Mouse (Mus musculus) cerebellum, postnatal 14 days (tissue): ENCODE measurements around the gene Cma1.
"Not testable (repeated sequence)": the region's sequence is repeated elsewhere in the genome, so short reads cannot be mapped to it uniquely, and the experiment has no call there.

Experiments used
- DNase-seq, 2 experiments: peaks; one replicate each; pipeline ENCODE4 v3.0.0; 2021; ENCODE audit warnings: mixed read lengths in 2 of 2

Cma1 gene

DNA sequence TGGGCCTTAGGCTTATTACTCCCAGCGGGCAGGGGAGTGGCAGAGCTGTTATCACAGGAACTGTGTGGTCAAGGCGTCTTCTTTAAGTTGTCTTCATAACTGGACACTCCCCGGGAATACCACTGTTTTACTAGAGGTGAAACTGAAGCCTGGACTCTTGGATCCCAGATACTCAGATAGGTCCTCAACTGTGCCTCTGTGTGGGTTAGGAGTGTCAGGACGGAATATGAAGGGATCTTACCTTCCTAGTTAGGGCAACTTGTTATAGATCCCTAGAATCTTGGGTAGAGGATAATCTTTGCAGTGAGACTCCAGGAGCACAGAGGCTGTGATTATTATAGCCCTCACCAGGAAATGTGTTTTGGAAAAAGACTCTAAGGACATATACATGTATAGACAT, at the start of gene Cma1:
Cma1 (minus strand) TSS at position 101 of the 400 bp plus-strand sequence.
- DNase-seq, result no peak

DNA sequence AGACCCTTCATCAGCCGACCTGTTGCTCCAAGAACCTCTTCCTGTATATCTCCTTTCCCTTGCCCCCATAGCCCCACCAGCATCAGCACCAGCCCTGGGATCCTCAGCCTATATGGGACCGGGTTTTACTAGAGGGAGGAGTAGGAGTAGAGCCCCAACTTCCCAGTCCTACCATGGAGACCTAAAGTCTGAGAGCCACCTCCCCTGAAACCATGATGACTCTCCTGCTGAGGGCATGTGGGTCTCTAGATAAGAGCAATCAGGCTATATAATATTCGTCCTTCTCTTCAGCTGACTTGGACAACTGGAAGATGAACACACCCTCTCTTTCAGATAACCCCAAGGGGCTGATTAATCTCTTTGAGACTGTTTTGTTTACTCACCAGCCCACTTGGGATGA, 43.0 kb upstream of the Cma1 start:
- DNase-seq, result not testable (repeated sequence)

DNA sequence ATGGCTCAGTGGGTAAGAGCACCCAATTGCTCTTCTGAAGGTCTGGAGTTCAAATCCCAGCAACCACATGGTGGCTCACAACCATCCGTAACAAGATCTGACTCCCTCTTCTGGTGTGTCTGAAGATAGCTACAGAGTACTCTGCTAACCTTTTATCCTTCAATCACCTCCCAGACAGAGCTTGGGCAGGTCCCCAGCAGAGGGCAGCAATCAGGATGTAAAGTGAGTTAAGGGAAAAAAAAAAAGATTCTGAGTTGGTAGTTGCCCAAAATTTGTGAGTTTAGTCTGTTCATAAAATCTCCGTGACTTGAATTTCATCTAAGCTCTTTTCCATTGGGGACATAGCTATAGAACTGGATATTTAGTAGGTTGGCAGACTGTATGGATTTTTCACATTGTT, 19.4 kb upstream of the Cma1 start:
- DNase-seq, result peak in 1 of 2 experiments; percentile 29

DNA sequence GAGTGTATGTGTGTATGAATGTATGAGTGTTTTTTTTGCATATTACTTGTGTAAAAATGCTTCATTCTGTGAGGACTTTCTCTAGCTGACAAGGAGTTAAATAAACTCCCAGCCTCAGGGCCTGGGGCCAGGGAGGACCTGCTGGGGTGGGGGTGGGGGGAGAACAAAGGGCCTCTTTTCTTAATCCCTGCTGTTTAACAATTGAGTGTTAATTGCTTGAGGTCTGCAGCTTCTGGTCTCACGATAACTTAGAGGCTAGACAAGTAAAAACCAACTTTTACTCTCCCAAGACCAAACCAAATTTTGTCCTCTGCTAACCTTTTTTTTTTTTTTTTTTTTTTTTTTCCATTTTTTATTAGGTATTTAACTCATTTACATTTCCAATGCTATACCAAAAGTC, 18.8 kb upstream of the Cma1 start:
- no peak for DNase-seq

DNA sequence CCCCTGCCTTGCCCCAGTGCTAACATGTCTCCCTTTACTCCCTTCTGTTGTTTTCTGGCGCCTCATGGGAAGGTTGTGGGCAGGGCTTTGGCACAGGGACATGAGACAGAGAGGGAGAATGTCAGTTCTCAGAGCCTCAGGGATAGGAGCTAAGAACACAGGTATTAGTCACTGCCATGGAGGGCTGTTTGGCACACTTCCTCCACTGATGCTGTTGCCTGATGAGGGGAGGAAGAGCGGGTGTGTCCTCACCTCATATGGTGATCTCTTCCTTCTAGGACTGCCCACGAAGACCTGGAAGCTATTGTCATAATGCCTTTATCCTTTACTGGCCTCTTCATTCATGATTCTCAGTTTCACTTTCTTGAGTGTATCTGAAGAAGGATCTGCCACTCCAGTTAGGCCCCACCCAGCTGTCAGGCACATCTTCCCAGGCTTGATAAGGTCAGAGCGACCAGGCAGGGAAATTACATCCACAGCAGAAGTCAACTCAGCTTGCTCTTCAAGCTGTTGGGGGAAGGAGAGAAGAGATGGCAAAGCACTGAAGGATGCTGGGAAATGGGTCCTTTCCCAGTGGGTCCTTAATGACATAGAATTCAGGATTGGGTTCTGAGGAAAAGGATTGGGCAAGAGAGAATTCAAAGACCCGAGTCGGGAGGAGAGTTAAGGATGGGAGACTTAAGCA, 6.0 kb upstream of the Cma1 start, which contains the start of gene Cma2:
Cma2 (plus strand) TSS at position 635 of the 685 bp plus-strand sequence.
- no peak for DNase-seq

DNA sequence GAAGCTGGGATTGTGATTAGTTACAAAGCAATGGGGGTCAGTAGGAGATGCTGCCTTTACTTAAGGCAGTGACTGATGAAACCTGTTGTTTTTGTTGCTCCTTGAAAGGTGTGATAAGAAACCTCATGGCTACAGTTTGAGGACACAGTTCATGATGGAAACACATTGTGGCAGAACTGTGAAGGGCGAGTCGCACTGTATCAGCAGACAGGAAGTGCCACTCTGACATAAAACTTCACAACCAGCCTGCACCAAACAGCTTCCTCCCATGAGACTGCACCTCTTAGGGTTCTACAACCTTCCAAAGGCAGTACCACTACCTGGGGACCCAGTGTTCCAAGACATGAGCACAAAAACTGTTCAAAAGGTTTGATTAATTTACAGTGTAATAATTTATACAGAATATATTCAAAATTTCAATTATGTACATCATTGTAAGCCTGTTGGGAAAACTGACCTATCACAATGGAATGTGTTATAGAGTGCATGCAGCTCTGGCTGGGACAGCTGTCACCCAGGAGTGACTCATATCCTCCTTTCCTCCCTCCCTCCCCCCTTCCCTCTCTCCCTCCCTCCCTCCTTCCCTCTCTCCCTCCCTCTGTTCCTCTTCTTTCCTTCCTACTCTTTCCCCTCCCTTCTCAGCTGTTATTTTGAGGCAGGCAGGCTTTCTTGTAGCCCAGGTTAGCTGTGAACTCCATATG, 1.9 kb upstream of the Cma1 start:
- no peak for DNase-seq

DNA sequence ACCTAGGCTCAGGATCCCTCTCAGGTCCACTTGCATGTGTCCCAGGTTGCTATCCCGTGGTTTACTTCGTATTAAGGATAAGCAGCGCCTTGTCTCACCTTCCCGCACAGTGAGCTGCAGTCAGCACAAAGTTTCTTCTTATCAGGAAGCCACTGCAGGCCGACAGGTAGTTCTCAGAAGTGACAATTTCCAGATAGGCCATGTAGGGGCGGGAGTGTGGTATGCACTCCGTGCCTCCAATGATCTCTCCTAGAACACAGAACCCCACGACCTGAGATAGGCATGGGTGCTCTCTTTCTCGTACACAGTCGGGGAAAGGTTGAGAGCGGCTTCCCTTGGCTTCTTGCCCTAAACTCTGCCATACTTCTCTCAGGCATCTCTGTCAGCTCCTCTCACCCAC, 874 bp downstream of the Cma1 start:
- no peak for DNase-seq

DNA sequence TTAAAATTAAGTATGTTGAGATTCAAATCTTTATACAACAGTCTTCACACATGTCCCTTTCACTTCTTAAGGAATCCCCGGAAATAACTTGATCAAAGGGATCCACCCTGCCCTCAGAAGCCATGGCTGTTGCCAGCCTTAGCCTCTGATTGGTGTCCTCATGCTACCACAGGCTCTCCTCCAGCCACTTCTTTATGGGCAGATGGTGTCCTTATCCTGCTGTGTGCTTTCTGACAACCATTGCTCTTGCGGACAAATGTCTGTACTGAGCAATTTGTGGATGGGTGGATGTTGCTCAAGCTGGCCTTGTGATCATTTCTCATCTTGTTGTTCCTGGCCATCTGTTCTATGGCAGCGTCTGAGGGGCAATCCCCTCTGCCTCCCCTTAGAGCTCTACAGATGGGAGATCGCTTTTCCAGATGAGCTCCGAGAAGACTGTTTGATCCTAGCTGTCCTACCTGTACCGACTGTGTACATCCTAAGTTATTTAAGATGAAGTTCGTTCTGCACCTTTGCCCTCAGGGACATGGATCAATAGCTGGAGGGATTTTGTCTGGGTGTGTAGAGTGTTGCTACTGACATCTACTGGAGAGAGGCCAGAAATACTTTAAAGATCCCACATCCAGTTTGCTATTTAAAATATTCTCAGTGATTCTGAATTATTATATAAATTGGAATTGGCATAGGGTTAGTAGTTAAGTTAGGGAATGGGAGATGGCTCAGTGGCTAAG, 4.2 kb downstream of the Cma1 start:
- peak in 1 of 2 experiments; percentile 30 for DNase-seq

DNA sequence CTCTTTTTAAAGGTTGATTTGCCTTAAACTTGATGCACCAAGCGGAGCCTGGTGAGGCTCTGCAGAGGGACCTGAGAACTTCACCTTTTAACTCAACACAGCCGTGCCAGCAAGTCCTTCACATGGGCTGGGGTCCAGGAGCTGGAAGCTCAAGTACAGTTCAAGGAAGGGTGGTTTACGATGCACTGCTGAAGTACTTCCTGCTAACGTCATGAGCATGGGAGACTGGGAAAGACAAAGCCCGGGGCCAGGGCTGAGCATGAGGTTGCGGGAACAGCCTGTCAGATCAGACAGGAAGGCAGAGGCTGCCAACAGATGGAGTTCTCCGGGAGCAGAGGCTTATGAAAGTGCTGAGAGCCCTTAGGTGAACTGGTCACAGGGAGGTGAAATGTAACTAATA, 10.9 kb downstream of the Cma1 start:
- DNase-seq, result peak; percentile 26 to 54

DNA sequence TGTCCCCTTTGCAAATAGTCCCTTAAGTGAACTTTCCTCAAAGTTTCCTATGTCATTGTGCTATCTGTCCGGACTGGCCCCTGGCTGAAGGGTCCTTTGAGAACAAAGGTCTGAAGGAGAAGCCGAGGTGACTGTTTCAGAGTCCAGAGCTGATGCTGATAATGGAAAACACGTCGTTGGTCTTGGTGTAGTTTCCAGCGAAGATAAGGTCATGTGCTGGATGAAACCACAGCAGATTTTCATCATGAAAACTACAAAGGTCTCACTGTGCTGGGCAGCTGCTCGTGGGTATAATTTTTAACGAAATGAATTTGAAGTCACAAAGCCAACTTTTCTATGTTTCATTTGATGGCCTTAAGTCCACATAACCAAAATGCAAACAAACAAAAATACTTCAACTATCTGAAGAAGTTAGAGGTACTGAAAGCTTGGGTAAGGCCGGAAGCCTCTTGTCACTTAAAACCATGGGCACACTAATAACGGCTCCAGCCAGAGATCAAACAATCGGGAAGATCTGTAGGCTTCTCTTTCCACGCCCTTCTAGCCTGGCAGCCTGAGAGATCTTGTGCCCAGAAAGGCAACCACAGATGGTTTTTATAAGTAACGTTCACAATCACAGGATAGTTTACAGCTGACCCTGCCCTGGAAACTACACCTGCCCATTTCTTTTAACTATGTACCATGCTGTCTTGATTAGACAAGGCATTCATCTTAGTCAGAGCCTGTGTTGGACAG, 15.0 kb downstream of the Cma1 start:
- DNase-seq, result no peak

DNA sequence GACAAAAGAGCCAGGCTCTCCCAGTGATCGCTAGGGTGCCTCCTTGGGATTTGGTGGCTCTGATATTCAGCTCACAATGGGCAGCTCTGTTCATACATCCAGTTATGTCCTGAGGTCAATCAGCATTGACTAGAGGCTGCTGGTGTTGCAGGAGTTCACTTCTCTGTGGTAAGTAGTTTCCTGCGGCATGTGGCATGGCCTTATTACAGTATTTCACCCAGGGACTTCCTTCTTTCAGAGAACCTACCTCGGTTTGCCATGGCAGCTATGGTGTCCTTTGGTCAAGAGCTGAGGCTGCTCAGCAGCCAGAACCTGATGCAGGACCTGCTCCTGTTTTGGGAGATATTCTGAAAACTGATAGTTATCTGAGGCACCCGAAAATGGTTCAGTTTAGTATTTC, 17.6 kb downstream of the Cma1 start:
- DNase-seq, result no peak

DNA sequence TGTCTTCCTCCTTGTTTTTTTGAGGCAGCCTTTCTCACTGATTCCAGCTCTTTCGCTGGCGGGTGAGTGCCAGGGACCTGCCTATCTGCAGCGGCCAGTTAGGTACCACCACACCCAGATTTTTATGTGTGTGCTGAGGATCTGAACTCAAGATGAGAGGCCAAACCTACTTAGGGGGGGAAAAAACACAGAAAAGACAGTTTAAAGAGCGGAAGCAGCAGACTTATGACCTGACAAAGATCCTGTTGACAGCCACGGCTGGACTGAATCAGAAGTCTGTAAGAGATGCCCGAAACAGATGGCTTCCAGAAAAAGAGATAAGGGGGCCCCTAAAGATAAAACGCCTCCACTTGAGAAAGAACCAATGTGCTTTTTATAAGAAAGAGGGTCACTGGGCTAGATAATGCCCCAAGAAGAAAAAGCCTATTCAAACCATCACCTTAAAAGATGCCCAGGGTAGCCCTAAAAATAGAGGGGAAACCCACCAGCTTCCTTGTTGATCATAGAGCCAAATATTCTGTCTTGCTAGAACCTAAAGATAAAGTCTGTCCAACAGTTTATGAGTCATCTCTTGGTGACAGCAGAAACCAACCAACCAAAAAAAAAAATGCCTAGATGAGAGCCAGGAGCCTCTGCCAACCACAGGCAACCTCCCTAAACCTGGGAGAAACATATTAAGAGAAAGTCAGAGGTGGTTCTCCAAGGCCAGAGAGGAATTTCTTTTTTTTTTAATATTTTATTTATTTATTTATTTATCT, 21.8 kb downstream of the Cma1 start:
- no peak for DNase-seq

DNA sequence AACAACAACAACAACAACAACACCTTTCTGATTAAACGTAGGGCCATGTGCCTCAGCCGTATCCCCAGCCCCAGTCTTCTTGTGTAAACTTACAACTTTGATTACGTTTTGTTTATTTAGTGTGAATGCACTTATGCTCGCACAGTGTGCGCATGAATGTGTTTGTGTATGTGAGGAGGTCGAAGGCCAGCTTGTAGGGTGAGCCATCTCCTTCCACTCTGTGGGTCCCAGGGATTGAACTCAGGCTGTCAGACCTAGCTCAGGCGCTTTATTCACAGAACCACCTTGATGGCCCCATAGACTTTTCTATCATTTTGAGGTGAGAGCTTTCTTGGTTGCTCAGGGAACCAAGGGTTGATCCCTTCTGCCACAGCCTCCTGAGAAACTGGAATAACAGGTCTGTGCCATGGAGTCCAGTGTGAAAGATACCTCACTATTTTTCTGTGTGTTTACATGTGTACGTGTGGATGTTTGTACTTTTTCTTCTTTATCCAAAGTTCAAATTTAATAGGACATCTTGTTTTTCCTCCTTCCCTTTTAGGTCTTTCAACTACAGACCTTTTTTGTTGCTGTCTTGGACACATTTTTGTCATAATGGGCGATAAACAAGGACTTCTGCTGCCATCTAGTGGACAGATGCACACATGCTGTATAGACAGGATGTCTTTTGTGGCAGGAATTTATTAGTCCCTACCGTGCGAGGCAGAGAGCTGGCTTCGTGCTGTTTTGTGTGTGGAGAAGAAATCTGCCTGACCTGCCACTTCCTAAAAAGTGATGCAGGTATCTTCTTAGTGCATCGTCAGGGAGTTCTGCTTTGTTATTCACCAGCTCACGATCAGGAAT, 26.0 kb downstream of the Cma1 start:
- DNase-seq, result peak; percentile 88 to 91

DNA sequence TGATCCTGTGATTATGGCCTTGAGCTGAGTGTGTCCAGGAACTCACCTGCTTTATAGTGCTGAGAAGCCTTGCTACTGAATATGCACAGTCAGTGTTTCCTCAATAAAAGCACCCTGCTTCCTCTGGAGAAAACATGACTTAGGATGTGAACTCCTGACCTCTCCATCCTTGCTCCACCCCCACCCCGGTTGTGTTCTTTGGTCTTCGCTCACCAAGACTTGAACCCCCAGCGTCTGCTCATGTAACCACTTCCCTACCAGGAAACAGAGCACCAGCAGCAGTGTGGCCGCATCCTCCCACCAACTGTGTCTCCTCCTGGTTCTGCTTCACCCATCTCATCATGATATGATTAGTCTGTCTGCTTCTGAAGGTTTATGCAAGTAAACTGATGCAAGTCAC, 31.1 kb downstream of the Cma1 start:
- DNase-seq, result no peak

DNA sequence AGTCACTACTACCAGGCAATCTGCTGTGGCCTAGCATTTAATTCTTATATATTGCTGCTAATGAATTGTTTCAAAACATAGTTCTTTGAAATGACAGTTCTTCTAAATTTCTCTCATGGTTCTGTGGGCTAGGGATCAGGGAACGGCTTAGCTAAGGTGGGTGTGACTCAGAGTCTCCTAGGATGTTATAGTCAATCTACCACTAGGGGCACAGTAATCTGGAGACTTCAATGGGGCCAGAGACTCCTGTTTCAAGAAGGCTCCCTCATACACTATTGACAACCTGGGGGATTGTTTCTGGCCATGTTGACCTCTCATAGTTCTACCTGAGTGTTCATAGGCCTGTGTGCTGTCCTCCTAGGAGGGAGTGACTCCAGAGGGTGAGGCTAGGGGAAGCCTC, 39.0 kb downstream of the Cma1 start:
- DNase-seq, result no peak

DNA sequence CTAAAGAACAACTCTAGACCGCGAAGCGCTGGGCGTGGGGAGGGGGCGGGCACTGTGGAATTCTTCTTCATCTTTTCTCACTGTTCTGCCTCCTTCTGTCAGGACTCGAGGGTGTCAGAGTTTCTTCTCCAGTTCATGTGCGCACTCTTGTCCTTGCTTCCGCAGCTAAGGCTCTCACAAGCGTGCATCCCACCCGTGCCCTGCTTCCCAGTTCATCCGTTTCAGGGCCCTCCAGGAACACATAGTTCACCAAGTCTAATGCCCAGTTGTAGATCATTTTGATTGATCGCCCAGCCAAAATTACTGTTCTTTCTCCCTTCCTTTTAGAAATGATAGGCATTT, 44.1 kb downstream of the Cma1 start:
- DNase-seq, result no peak

DNA sequence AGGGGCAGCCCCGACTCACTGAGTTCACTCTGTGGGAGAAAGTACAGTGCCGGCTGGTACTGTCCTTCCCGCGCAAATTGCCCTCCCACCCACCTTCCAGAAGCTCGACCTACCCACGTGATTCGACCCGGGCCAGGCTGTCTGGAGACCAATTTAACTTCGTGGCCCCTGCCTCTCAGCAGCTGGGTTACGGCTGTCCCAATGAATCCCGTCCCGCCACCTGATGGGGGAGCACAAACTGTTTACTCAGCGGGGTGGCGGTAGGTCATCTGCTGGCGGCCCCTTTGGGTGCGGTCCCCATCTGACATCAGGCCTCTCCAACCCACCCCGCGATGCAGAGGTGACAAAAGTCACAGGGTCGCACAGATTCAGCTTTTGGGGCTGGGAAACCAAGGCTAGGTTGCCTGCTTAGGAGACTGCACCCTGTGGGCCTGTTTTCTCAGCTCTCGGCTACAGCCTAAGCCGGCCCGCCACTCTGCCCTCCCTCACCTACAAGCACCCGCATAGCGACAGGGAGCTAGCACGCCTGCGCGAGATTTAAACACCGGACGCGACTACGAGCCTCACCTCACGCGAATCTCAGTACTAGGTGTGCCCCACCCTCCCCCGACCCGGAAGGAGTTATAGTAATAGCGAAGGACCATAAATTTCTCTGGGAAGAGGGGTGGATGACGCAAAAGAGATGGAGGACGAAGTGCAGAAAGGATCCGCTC, 44.6 kb downstream of the Cma1 start, which contains the start of gene Sdr39u1:
Sdr39u1 (minus strand) TSS at position 593 of the 713 bp plus-strand sequence.
- peak; percentile 93 to 95 for DNase-seq

DNA sequence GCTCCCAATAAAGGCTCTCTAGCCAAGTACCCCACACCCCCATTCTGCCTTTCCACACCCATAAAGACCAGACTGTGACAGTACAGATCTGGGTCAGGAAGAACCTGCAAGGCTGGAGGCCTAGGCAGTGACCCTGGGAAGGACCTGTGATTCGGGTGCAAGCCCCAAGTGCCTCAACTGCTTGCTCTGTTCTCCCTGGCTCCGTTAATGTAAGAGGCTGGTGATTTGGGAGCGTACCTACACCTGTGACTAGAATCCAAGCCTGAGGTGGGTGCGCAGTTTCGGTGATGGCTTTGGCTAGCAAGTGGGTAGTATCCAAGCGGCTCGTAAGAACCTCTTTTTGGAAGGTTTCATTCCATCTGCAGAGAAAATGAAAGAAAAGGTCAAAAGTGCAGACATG, 45.5 kb downstream of the Cma1 start:
- peak in 1 of 2 experiments; percentile 44 for DNase-seq

DNA sequence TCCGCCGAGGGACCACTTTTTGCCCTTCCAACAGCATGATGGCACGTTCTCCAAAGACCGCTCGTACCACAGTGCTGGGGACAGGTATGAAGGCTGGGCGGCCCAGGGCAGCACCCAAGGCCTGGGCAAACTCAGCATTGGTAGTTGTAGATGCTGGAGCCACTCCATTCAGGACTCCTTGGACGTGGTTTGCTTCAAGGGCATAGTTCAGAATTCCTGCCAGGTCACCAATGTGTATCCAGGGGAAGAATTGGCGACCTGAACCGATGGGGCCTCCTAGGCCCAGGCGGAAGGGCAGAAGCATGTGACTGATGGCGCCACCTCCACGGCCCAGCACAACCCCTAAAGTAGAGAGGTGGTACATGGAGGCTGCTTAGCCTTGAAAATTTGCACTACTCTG, 46.8 kb downstream of the Cma1 start:
- DNase-seq, result peak in 1 of 2 experiments; percentile 28
